Mouse (Mus musculus): ENCODE results near the gene Tmem107. TPM values are rescaled to one million over a fixed set of nuclear protein-coding genes. Genes with fewer than 3 reads are reported as not detected.

Gene Tmem107
- total RNA-seq, 4 experiments from 2014 or later: 2.9 to 7.0 (median 5.2) TPM

GRCm38 (mm10) chr11:69121741-69122335, 51.2 kb downstream of the Tmem107 start:
- DNase-seq (ENCODE audit: low spot score in 2 of 2): no peak

- peak; percentile 83 to 88 for DNase-seq (ENCODE audit: low spot score in 2 of 2)
These were observed 51.8 kb downstream of the Tmem107 start, which contains the start of gene 9130213A22Rik for GRCm38 (mm10) chr11:69122336-69122951. Gene 9130213A22Rik, minus strand, starts transcription at chr11:69122589.

Other genes with a start within 250 kb of the Tmem107 start
- 10 to 100 TPM; 70.5 to 96.6 (median 85.7) TPM for gene Ndel1, start 198.9 kb upstream of the Tmem107 start, total RNA-seq (2022)
- gene Rnf222, start 182.3 kb upstream of the Tmem107 start, total RNA-seq (2022): under 1 TPM in 1 of 4 experiments, not detected in 3; 0.10 TPM
- gene Rpl26, start 169.2 kb upstream of the Tmem107 start, total RNA-seq (2022): 100 to 1,000 TPM; 671 to 819 (median 724) TPM
- not detected for gene Odf4, start 143.7 kb upstream of the Tmem107 start, total RNA-seq (2022)
- gene Arhgef15, start 113.3 kb upstream of the Tmem107 start, total RNA-seq (2022): 1 to 10 TPM; 5.3 to 8.1 (median 6.6) TPM
- 1 to 10 TPM; 3.5 to 4.8 (median 4.3) TPM for gene Slc25a35, start 102.7 kb upstream of the Tmem107 start, total RNA-seq (2022)
- gene Rangrf, start 95.6 kb upstream of the Tmem107 start, total RNA-seq (2022): 10 to 100 TPM; 59.5 to 84.1 (median 69.6) TPM
- gene Pfas, start 62.3 kb upstream of the Tmem107 start, total RNA-seq (2022): 1 to 10 TPM; 4.9 to 9.3 (median 7.4) TPM
- gene Ctc1, start 54.9 kb upstream of the Tmem107 start, total RNA-seq (2022): 10 to 100 TPM; 10.1 to 12.7 (median 11.0) TPM
- under 1 TPM in 1 of 4 experiments, not detected in 3; 0.35 TPM for gene Aurkb, start 25.2 kb upstream of the Tmem107 start, total RNA-seq (2022)
- 10 to 100 TPM; 22.4 to 26.2 (median 23.7) TPM for gene Borcs6, start 11.1 kb upstream of the Tmem107 start, total RNA-seq (2022)
- 10 to 100 TPM; 31.4 to 39.6 (median 35.6) TPM for gene Vamp2, start 17.7 kb downstream of the Tmem107 start, total RNA-seq (2022)
- gene Per1, start 24.4 kb downstream of the Tmem107 start, total RNA-seq (2022): 10 to 100 TPM; 58.8 to 81.4 (median 70.4) TPM
- gene Hes7, start 49.6 kb downstream of the Tmem107 start, total RNA-seq (2022): not detected
- under 1 TPM in 1 of 4 experiments, not detected in 3; 0.18 TPM for gene 9130213A22Rik, start 51.8 kb downstream of the Tmem107 start, total RNA-seq (2022)
- under 1 TPM in 1 of 4 experiments, not detected in 3; 0.21 TPM for gene Aloxe3, start 55.1 kb downstream of the Tmem107 start, total RNA-seq (2022)
- not detected for gene Alox12b, start 86.2 kb downstream of the Tmem107 start, total RNA-seq (2022)
- not detected for gene Alox8, start 127.0 kb downstream of the Tmem107 start, total RNA-seq (2022)
- not detected for gene Gucy2e, start 166.2 kb downstream of the Tmem107 start, total RNA-seq (2022)